Mouse (Mus musculus) mesoderm, embryonic 11.5 days (tissue): ENCODE data around the gene Abcg8.

Source experiments
- DNase-seq: peaks from one replicate; pipeline ENCODE4 v3.0.0-alpha.2; 2012; ENCODE audit warnings: low read depth, low spot score

Abcg8 gene

DNA sequence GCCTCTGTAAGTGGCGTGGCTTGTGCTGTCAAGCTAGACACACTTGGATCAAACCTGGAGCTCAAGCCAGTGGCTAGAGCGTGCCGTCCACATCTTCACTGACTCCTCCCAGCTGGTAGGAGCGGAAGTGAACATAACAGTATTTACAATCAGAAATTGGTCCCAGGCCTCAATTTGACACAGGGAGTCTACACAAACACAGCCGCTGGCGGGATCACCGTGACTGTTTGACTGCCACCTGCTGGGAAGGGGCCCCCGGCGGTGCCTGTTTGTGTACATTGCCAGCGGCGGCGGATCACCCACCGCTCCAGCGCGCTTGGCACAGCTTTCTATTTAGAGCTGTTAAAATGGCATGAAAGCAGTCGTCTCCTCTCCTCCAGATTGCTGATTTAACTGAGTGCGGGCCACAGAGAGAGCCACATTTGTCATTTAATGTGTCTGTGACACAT lies 33.3 kb downstream of the Abcg8 start:
- peak; percentile 44 for DNase-seq

DNA sequence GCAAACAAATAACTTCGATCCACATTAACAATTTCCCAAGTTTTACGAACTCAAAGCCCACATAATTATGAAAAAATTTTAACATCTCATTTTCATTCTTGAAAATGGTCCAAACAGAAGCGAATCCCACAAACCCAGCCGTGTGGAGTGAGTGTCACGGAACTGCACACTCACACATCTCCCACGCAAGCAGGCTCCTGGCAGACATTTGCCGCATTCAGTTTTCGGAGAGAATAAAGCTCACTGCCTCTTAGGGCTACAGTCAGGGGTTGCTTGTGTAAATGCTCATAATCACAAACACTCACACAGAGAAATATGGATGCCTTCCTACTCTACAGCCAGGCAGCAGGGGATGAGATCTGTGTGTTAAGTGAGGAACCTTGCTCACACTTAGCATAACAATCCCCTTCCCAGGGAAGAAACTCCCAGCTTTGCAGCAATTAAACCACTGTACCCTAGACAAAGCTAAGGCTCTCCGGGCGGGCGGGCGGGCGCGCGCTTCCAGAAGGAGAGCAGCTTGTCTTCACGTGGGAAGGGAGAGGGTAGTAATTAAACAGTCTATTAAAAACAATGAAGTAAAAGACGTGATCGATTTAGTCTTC lies 37.6 kb downstream of the Abcg8 start:
- no peak for DNase-seq

DNA sequence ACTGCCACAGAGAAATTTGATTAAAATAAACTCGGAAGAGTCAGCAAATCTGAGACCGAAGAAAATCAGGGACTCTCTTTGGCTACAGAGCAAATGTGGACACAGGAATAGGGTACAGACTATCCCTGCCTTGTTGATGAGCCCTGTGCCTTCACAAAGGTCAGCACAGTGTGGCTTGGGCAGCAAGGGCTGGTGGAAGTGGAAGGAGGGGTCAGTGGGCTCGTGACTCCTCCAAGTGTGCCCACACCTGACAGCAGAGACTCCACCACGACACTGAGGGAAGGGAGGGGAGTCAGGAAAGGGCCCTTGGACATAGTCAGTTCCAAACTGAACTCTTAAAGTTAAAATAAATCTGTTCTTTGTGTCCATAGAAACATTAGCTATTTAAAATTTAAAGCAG lies 38.8 kb downstream of the Abcg8 start:
- DNase-seq, result no peak

DNA sequence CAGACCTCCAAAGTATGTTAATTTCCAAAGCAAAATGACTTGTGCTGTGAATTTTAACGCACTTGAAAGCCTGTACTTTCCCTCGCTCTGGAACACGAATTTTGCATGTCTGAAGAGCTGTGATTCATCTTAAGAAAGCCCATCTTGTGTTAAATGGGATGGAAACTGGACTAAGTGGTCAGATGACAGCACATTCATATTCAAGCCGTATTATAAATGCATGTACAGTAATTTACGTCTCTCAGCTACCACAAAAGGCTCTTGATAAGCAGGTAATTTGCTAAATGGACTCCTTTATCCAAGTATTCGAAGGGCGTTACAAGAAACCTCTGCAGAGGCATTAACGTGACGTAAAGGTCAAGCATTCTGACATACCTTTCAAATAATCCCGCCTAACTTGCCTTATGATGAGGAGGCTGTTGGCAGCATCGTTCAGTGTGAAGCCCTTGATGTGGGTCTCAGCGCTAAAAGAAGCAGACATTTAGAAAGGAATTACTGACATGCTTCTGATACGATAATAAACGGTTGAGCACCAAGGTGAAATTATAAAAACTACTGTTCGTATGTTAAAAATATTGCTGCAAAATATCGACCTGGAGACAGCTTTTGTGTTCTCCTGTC lies 40.3 kb downstream of the Abcg8 start:
- DNase-seq, result peak; percentile 24

DNA sequence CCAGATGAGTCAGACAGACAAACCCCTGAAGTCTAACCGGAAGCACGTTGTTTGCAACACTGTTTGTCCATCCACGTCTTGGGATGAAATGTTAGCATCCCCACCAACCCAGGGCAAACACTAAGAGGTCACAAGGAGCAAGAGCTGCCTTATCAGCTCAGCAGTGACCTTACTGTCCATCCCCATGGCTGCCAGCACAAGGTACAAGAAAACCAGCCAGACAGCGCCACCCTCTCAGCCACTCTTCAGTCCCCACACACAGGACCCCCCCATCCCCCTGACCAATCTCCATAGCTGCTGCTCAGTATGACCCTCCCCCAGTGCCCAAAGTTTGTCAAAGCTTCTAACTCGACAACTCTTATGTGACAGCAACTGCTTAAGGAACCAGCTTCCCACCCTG lies 41.3 kb downstream of the Abcg8 start:
- no peak for DNase-seq

DNA sequence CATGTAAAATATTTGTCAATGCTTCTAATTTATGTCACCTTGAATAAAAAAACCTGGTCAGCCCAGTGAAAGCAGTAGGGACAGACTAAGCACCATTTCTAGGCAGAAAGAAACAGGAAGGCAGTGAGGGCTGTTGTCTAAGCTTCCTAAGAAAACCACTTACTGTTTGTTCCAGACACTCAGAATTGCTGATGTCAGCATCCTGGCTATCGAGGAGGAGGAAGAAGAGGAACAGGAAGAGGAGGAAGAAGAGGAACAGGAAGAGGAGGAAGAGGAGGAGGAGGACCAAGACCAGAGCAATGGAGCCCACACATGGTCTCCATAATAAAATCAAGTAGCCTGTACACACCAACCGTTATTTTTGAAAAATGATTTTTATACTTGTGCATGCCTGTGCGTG lies 43.0 kb downstream of the Abcg8 start:
- DNase-seq, result no peak

DNA sequence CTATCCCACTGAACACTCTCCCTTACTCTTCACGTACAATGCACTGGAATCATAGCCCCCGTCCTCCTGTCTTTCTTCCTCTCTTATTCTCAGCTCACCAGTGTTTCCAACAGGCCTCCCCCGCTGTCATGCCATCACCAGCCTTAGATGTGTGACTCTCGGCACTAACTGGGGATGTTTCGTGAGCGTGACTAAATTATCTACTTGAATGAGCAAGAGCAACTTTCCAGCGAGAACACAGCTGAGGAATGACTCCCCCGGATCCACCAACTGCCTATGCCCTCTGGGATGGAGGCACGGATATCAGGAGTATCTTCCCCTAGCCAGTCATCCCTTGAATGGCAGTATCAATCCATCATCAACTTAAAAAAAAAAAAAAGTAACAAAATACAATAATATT lies 47.9 kb downstream of the Abcg8 start:
- DNase-seq, result no peak

DNA sequence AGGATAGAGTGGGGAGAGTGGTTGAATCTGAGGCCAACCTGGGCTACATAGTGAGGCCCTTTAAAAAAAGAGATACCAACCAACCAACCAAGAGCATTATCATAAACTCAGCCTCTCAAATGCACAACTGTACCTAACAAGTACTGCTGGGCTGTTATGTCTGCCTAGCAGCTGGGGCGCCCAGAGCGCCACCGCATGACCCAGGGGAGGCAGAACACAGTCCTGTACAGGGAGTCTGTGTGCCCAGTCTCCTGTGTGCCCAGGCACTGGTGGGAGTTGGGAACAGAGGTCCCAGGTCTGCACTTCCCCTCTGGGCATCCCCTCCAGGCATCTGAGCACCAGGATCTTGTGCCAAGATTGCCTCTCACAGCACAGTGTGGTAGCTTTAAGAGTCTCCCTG lies 49.1 kb downstream of the Abcg8 start:
- DNase-seq, result no peak

DNA sequence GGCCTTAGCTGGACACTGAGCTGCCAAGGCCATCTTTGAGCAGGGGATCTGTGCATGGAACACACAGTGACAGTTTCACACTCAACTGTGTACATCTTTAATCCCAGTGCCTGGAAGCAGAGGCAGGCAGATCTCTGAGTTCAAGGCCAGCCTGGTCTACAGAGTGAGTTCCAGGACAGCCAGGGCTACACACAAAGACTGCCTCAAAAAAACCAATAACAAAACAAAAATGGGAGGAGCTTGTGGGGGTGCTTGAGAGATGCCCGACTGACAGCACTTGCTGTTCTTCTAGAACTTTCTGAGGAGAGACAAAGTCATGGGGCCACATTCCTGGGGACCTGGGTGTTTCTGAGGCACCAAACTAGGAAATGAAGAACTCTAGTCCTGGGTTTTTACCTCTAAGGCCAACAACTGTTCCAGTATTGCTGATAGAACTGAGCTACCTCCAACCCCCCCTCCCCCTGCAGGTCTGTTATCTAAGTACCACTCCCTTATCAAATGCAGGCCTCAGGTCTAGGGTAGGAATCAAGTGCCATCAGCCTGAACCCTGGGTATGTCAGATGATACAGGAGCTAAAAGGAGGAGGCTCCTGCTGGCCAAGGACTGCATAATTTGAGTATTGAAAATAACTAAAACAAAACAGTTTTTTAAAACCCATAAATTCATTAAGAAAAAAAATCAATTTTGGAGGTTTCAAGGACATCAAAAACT lies 52.3 kb downstream of the Abcg8 start:
- no peak for DNase-seq

DNA sequence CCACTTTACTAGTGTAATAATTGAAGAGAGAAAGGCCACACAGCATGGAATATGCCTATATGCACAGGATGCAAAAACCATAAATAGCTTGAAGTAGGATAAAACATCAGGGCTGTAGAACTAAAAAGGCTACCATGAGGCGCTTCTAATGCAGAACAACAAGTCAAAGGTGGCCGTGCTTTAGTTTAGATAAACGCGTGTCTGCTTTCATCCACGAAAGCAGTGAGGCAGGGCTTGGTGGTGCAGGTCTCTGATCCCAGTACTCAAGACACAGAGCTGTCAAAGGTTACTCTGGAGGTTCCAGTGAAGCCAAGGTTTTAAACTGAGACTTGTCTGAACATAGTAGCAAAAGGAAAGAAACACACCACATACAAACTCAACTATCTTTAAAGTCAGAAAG lies 53.0 kb downstream of the Abcg8 start:
- no peak for DNase-seq

DNA sequence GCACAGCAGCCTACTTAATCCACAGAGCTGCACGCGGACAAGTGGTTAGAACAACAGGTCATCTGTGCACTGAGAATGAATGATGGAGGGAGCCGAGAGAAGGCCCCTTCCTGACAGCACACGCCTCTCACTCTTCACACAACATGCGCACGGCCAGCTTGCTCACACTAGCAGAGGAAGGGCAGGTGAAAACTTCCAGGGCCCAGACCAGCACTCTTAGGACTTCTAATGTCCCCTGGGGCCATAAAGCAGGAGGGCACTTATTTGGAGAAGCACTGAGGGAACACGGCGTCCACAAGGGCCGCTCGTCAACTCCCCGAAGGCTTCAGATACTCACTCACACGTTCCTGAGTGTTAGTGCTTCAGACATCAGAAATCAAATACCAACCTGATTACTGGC lies 55.3 kb downstream of the Abcg8 start:
- DNase-seq, result no peak

DNA sequence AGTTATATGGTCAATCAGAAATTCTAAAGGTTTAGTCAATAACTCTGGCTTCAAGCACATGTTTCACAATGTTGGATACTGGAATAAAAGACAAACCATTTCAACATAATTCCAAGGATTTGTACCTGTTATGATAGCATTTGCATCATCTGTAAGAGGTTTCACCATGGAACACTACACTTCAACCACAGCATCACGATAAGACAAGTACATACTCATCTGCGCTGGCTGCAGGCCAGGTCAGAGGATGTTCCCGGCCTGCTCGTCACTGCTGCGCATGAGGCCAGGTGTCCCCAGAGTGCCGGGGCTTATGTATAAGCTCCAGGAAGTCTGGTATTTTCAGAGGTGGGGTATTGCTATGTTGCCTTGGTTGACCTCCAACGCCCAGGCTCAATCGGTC lies 56.5 kb downstream of the Abcg8 start:
- no peak for DNase-seq

DNA sequence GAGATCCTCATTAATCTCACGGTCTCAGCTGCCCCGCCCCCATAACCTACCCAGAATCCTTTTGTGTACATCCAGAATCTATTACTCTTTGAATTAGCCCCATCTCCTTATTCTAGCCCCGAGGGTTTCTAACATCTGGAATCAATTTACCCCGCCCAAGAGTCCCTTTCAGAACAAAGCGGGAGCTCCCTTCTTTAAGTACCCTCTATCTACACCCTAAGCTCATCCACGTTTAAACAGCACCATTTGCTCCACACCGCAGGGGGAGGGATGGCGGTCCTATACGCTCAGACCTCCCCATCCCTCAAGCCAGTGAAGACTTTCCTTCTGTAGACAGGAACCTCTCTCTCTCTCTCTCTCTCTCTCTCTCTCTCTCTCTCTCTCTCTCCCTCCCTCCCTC lies 60.6 kb downstream of the Abcg8 start:
- DNase-seq, result peak; percentile 71

DNA sequence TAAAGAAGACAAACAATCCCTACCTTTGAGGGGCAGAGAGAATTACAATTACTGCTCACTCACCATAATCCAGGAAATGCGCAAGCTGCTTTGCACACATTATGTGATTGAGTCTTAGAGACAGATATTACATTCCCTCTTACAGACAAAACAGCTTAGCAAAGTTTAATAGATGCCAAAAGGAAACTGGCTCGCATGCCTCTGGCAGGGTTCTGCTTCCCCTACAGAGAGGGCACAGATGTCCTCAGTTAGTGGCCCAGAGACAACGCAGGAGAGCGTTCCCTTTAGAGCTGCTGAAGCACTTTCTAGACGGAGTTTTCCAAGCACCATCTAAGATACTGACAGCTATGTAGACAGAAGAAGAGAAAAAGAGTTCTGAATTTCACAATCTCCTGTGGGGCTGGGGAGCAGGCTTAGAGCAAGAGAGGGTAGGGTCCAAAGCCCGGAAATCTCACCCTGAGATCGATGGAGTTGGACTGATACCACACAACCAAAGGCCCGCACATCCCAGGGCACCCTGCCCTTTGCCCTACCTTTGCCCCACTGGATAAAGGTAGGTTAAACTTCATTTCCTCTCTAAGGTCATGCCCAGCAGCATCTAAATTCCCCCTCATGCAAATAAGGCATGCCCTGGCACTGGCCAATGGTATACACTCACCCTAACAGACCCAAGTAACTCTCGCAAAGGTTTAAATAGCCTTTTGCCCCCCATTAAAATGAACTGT lies 62.1 kb downstream of the Abcg8 start:
- no peak for DNase-seq

DNA sequence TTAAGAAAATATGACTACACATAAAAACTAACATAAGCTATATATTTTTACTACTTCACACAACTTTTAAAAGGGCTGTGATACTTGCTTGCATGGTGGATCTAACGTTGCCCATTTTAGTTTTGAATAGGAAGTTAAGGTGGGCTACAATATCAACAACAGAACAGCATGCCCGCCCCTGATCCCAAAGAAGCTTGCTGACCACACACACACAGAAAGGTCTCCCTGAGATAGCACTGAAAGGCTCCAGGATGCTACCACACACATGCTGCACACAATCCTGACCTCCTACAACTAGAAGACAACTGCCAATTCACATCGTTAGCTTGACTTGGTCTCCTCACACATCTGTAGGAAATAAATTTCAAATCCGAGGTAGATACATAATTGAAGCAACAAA lies 68.2 kb downstream of the Abcg8 start:
- no peak for DNase-seq

DNA sequence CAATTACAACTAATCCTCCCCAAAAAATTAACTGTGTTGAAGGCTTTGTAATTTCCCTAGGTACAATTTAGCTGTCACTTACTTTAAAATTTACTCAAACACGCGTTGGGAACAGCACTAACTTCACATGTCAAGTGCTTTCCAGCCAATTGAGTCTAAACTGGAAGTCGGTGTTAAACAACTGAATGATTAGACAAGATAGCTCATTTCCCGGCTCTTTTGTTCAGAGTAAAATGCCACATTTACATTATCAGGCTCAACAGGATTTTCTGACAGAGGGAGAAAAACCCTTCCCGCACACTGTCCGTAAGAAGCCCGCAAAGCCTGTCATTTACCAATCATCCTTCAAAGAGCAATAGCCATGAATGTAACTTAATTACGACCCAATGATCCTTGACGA lies 68.9 kb downstream of the Abcg8 start:
- DNase-seq, result no peak

DNA sequence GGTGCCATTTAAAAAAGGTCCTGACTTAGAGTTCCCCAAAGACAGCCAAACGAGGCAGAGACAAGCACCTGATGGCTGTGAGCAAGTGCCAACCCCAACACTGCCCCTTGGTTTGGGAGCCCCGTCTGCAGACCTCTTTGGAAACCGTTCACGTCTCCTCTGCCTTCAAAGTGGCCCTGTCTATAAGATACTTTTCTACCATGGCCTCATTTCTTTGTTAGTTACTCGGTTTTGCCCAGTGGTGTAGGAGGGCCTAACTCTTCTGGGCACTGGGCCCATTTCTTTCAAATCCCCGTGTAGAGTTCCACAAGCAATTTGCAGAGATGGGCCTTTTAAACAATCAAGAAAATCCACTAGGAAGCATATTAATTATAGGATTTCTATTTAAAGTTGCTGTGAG lies 71.1 kb downstream of the Abcg8 start:
- DNase-seq, result no peak

DNA sequence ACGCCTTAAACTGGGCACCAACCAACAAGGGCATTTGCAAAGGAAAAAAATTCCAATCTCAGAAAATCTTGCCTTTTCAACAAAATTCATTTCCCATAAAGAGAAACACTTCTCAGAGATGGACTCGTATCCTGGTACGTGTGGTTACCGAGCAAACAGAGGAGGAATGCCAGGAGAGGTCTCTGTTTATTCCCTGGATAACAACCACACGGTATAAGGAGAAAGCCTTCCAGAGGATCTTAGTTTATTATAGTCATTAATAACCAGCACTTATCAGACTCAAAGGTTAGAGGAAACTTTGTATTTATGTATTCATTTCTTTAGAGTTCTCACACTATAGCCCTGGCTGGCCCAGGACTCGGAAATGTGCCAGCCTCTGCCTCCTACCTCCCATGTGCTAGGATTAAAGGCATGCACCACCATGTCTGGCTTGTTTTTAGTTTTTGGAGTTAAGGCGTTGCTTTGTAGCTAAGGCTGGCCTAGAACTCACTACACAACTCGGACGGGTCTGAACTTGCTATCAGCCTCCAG lies 72.1 kb downstream of the Abcg8 start:
- DNase-seq, result no peak

DNA sequence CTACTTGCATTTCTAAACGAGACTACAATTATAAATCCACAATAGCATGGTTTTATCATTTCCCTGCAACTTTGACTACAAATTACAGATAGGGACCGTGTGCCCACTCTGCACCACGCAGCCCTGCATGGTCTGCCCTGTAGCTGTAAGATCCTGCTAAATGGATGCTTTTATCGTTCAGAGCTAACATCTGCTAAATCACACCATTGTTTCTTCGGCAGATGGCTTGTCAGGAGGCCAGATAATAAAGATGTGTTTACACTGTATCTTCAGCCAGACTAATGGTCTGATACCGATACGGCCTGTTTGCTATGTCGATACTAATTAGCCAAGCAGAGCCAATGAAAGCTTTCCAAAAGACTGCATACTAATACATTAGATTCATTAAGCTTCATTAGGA lies 73.2 kb downstream of the Abcg8 start:
- no peak for DNase-seq
